Mouse (Mus musculus) forebrain, embryonic 12.5 days (tissue): Measurements from ENCODE around the gene Il2rb. TPM values are rescaled to one million over a fixed set of nuclear protein-coding genes. Genes with fewer than 3 reads are reported as not detected.
A peak's percentile ranks its signal among the peaks of the same experiment; 100 is the strongest.

ENCODE experiments used
- ATAC-seq: fragments of 200-750 bp; cut with Nextera tagmentation; 2 replicates; pipeline ENCODE4 v1.8.0; 2017; ENCODE audit warnings: moderate TSS enrichment; ENCODE audit not compliant: low FRiP score
- H3K27ac ChIP-seq: fragments of 300-500 bp; sonication (generic); 2 replicates; pipeline ENCODE4 v1.5.1; 2016; ENCODE audit warnings: mild to moderate bottlenecking
- H3K27me3 ChIP-seq: fragments of 300-500 bp; sonication (generic); 2 replicates; pipeline ENCODE4 v1.6.1; 2016; ENCODE audit warnings: mild to moderate bottlenecking
- H3K36me3 ChIP-seq: fragments of 300-500 bp; sonication (generic); replicated peaks from 2 replicates; pipeline ENCODE4 v1.6.1; 2016; ENCODE audit warnings: mild to moderate bottlenecking
- H3K4me1 ChIP-seq: fragments of 300-500 bp; sonication (generic); 2 replicates; pipeline ENCODE4 v1.6.1; 2016
- H3K4me2 ChIP-seq: fragments of 300-500 bp; sonication (generic); 2 replicates; pipeline ENCODE4 v1.6.1; 2016; ENCODE audit warnings: mild to moderate bottlenecking, moderate library complexity
- H3K4me3 ChIP-seq: fragments of 300-500 bp; sonication (generic); replicated peaks from 2 replicates; pipeline ENCODE4 v1.5.1; 2016; ENCODE audit warnings: mild to moderate bottlenecking
- H3K9ac ChIP-seq: fragments of 300-500 bp; sonication (generic); 2 replicates; pipeline ENCODE4 v1.6.1; 2016; ENCODE audit warnings: mild to moderate bottlenecking
- H3K9me3 ChIP-seq: fragments of 300-500 bp; sonication (generic); 2 replicates; pipeline ENCODE4 v1.6.1; 2016
- WGBS: fragments of 180-500 bp; shearing (Covaris S2); methylation state at CpG from one replicate; pipeline ENCODE4 v1.1.7; 2016; 5-methylcytosine and 5-hydroxymethylcytosine counted together
- polyA plus RNA-seq: library from polyadenylated mRNA; unstranded; fragments of >200 nt; fragmentation: Nextera tagmentation; extraction: Ambion mirVana; gene quantifications from 2 replicates; pipeline ENCODE4 v1.2.1, GENCODE M21; 2016

Gene Il2rb
- polyA plus RNA-seq, 1 experiment from 2014 or later = not detected

DNA sequence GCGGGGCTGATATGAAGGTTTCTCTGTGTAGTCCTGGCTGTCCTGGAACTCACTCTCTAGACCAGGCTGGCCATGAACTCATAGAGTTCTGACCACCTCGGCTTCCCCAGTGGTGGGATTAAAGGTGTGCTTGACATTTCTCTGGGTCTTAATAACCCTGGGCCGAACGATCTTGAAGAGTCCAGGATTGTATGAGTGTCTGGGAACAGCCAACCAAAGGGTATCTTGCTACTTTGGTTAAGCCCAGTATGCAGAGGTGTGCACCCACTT, 36.3 kb upstream of the Il2rb start:
- WGBS = 76% methylated on average over 4 of the region's 4 CpGs
- peak; percentile 7; the same call in 1 of the 2 replicates for ATAC-seq
- H3K4me1 ChIP-seq = peaks cover 37% of the 10 kb centered on the region

DNA sequence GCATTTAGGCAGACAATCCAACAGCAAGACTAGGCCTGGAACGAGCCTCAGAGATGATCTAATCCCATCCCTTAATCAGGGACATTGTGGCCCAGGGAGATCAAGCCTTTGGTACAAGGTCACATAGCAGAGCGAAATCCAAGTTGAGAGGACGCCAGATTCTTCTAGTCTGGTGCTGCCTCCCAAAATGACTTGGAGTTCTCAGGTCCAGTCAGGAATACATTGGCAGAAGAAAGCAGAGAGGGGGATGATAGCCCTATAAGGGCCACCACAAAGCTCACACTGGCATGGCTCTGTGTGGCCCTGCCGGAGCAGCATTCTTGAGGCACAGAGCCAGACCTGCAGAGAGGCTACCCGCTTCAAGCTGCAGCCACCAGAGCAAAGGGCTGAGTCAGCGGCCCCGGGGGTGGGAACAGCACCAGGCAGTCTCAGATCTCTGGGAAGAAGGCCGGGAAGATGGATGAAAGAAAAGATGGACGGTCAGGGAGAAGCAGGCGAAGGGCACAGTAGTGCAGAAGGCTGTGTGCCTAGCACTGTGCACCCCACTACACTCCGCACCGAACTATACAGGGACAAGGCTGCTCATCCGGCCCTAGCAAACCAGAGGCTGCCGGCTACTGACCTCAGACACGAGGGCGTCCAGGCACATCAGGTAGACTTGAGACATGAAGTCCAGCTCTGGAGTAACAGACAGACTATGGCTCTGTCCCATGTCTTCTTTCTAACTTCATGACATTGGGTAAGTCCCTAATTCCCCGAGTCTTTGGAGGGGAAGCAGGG, 35.8 kb upstream of the Il2rb start, which contains the start of gene C1qtnf6:
Gene C1qtnf6 (minus strand): TSS at position 746 of the 780 bp plus-strand sequence.
- Histone ChIP-seq H3K27me3 (peaks cover 17% of the 10 kb centered on the region), H3K4me2 (peak within 1 kb of the TSS; percentile 60), H3K9ac (peak within 1 kb of the TSS; percentile 70), H3K4me3 (peak within 1 kb of the TSS; percentile 38), H3K36me3 (no peaks in the 10 kb centered on the region), H3K9me3 (no peaks in the 10 kb centered on the region), H3K27ac (peak within 1 kb of the TSS; percentile 74), H3K4me1 (peaks cover 33% of the 10 kb centered on the region)
- no peak for ATAC-seq
- WGBS = 74% methylated on average over 17 of the region's 17 CpGs

More for the DNA sequence above, 36.3 kb upstream of the Il2rb start:
- Histone ChIP-seq H3K4me2 (peak overlapping the region; percentile 60; the same call in 1 of the 2 replicates), H3K9me3 (no peaks in the 10 kb centered on the region), H3K36me3 (no peaks in the 10 kb centered on the region), H3K27me3 (peaks cover 17% of the 10 kb centered on the region), H3K4me3 (no peak overlapping the region), H3K9ac (peak overlapping the region; percentile 70; the same call in 1 of the 2 replicates), H3K27ac (peak overlapping the region; percentile 74)

DNA sequence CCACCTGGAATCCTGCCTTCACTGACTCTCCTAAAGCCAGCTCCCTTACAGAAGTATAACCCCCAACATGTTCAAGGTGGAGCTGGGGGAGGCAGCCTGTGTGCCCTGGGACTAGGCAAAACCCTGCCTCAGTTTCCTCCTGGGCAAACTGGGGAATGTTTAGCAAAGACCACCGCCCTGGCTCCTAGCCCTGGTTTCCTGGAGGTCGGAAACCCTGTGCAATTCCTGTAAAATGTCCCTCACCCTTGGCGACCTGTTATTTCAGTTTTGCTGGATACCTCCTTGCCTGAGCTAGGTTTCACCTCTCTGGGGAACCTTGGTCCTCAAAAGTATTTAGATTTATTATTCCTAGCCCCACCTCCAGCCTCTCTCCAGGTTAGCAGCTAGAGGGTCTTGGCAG, 35.1 kb upstream of the Il2rb start:
- Histone ChIP-seq H3K4me1 (peaks cover 27% of the 10 kb centered on the region), H3K9me3 (no peaks in the 10 kb centered on the region), H3K9ac (peak overlapping the region; percentile 61; the same call in 1 of the 2 replicates), H3K4me2 (no peak overlapping the region), H3K4me3 (no peak overlapping the region), H3K27me3 (peaks cover 17% of the 10 kb centered on the region), H3K27ac (no peak overlapping the region), H3K36me3 (no peaks in the 10 kb centered on the region)
- 77% methylated on average over 3 of the region's 3 CpGs for WGBS
- no peak for ATAC-seq

GRCm38 (mm10) chr15:78529428-78529990, 34.4 kb upstream of the Il2rb start:
- Histone ChIP-seq H3K4me2 (peak overlapping the region; percentile 53), H3K4me3 (peak overlapping the region; percentile 29), H3K36me3 (no peaks in the 10 kb centered on the region), H3K9ac (peak overlapping the region; percentile 61), H3K27ac (0 out of 2 replicates have a peak overlapping the region, but pooled peaks have one; percentile 38), H3K9me3 (no peaks in the 10 kb centered on the region), H3K27me3 (peaks cover 17% of the 10 kb centered on the region), H3K4me1 (peaks cover 27% of the 10 kb centered on the region)
- peak; percentile 28; the same call in 1 of the 2 replicates for ATAC-seq
- 2% methylated on average over 15 of the region's 15 CpGs for WGBS

DNA sequence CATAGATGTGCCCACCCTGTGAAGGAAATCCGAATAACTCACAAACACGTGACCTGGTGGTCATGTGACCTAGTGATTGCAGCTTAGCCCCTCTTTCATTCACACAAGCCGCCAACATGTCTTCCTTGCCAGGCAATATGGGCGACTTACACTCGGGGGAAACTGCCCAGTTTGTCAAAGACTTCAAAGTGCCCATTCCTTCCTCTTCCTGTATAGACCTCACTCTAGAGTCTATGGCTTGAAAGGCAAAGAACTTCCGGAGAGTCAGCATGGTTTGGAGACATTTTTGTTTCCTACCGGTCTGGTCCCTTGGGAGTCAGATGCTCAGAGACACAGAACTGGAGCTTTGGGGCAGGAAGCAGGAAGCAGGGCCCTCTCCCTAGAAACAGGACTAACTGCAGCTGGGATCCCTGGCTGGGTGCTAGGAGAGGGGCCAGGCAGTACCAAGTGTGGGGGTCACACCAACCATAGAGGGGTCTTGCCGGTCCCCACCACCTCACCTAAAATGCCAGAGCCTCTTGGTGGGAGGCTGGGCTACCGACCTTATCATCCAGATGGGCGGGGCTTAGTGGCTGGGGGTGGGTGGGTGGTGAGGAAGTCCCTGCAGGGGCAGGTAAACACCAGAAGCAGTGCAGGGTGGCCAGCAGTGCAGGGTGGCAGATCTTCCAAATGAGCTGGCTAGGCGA, 33.8 kb upstream of the Il2rb start:
- Histone ChIP-seq H3K27ac (0 out of 2 replicates have a peak overlapping the region, but pooled peaks have one; percentile 38), H3K9ac (peak overlapping the region; percentile 61; the same call in 1 of the 2 replicates), H3K9me3 (no peaks in the 10 kb centered on the region), H3K4me1 (peaks cover 27% of the 10 kb centered on the region), H3K36me3 (no peaks in the 10 kb centered on the region), H3K27me3 (peaks cover 17% of the 10 kb centered on the region), H3K4me3 (peak overlapping the region; percentile 29), H3K4me2 (peak overlapping the region; percentile 53)
- no peak for ATAC-seq
- WGBS = 51% methylated on average over 11 of the region's 11 CpGs

DNA sequence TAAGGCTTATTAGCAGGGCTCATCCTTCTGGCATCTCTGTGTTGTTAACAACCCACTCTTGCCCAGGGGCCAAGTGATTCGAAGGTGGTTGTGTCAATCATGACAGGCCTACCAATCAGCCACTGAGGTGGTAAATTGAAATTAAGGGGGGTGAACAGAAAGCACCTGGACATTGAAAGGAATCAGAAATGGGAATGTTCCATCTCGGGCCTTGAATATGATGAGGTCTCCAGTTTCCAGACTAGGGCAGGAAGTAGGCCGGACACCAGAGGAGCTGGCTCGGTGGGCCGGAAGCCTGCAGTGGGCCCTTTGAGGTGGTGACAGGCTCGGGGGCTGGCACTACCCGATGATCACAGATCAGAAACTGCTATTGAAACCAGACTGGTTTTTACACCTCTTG, 32.9 kb upstream of the Il2rb start:
- ATAC-seq = no peak
- Histone ChIP-seq H3K27ac (no peak overlapping the region), H3K9me3 (no peaks in the 10 kb centered on the region), H3K4me3 (no peak overlapping the region), H3K27me3 (peaks cover 17% of the 10 kb centered on the region), H3K9ac (no peak overlapping the region), H3K36me3 (no peaks in the 10 kb centered on the region), H3K4me1 (peaks cover 27% of the 10 kb centered on the region), H3K4me2 (no peak overlapping the region)
- WGBS = 85% methylated on average over 7 of the region's 7 CpGs

DNA sequence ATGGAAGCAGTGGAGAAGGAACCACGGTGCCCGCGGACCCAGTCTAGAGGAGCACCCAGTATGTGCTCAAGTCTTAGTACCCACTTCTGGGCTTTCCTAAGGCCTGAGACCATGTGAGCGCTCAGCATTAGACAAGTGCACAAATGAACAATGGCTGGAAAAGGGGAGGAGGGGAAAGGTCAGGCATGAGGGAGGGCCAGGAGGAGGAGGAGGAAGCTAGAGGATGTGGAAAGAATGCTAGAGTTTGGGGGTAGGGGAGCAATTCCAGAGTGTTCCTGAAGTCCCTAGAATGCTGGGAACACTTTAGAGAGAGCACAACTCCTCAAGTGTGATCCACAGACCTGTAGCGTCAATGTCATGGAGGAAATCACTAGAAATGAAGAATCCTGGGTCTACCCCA, 29.1 kb upstream of the Il2rb start:
- H3K27me3 ChIP-seq = no peaks in the 10 kb centered on the region
- peaks cover 6% of the 10 kb centered on the region for H3K4me1 ChIP-seq
- H3K9ac ChIP-seq = no peak overlapping the region
- WGBS = 80% methylated on average over 5 of the region's 5 CpGs
- no peaks in the 10 kb centered on the region for H3K9me3 ChIP-seq
- H3K4me2 ChIP-seq = no peak overlapping the region
- ATAC-seq = no peak
- no peaks in the 10 kb centered on the region for H3K36me3 ChIP-seq
- H3K4me3 ChIP-seq = no peak overlapping the region
- H3K27ac ChIP-seq = no peak overlapping the region

- Histone ChIP-seq H3K27me3 (no peaks in the 10 kb centered on the region), H3K4me1 (no peaks in the 10 kb centered on the region), H3K4me2 (no peak overlapping the region), H3K36me3 (no peaks in the 10 kb centered on the region), H3K9ac (no peak overlapping the region), H3K9me3 (no peaks in the 10 kb centered on the region), H3K4me3 (no peak overlapping the region), H3K27ac (no peak overlapping the region)
- WGBS = 84% methylated on average over 6 of the region's 6 CpGs
- ATAC-seq = no peak
Measured at GRCm38 (mm10) chr15:78521892-78522291, 26.8 kb upstream of the Il2rb start.

DNA sequence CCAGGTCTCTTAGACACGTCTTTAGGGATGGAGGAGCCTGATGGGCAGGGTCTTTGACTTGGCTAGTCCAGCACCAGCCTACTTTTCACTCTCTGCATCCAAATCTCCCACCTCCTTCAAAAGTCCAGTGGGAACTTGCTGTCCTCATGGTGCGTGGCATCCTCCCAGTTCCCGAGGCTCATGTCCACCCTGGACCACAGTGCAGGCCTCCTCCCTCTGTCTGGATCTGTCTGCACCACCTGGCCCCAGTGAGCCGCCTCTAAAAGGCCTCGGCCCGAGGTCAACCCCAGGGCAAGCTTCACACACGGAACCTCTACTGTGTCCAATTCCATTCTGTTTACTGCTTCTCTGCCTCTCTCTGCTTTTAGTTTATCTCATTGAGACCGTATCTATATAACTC, 26.3 kb upstream of the Il2rb start:
- Histone ChIP-seq H3K9ac (no peak overlapping the region), H3K36me3 (no peaks in the 10 kb centered on the region), H3K27me3 (no peaks in the 10 kb centered on the region), H3K9me3 (no peaks in the 10 kb centered on the region), H3K4me2 (no peak overlapping the region), H3K4me3 (no peak overlapping the region), H3K27ac (no peak overlapping the region), H3K4me1 (no peaks in the 10 kb centered on the region)
- no peak for ATAC-seq
- 75% methylated on average over 8 of the region's 8 CpGs for WGBS

- Histone ChIP-seq H3K36me3 (no peaks in the 10 kb centered on the region), H3K9ac (no peak overlapping the region), H3K4me3 (no peak overlapping the region), H3K27ac (no peak overlapping the region), H3K9me3 (no peaks in the 10 kb centered on the region), H3K4me1 (no peaks in the 10 kb centered on the region), H3K4me2 (no peak overlapping the region), H3K27me3 (no peaks in the 10 kb centered on the region)
- WGBS = 76% methylated on average over 13 of the region's 13 CpGs
- no peak for ATAC-seq
Measured at GRCm38 (mm10) chr15:78520112-78520715, 25.1 kb upstream of the Il2rb start.

GRCm38 (mm10) chr15:78518221-78518620, 23.1 kb upstream of the Il2rb start:
- 69% methylated on average over 7 of the region's 7 CpGs for WGBS
- no peak for ATAC-seq

GRCm38 (mm10) chr15:78515759-78516158, 20.7 kb upstream of the Il2rb start:
- Histone ChIP-seq H3K4me1 (no peaks in the 10 kb centered on the region), H3K4me3 (no peak overlapping the region), H3K9ac (no peak overlapping the region), H3K4me2 (no peak overlapping the region), H3K36me3 (no peaks in the 10 kb centered on the region), H3K27me3 (no peaks in the 10 kb centered on the region), H3K27ac (no peak overlapping the region), H3K9me3 (no peaks in the 10 kb centered on the region)
- no peak for ATAC-seq
- 77% methylated on average over 6 of the region's 6 CpGs for whole genome bisulfite sequencing

More at GRCm38 (mm10) chr15:78518221-78518620, 23.1 kb upstream of the Il2rb start:
- H3K36me3 ChIP-seq = no peaks in the 10 kb centered on the region
- H3K9me3 ChIP-seq = no peaks in the 10 kb centered on the region
- H3K27ac ChIP-seq = no peak overlapping the region
- H3K27me3 ChIP-seq = no peaks in the 10 kb centered on the region
- H3K4me2 ChIP-seq = no peak overlapping the region
- H3K9ac ChIP-seq = no peak overlapping the region
- no peak overlapping the region for H3K4me3 ChIP-seq
- no peaks in the 10 kb centered on the region for H3K4me1 ChIP-seq
